Mouse (Mus musculus) kidney, adult 2 months (tissue): ENCODE measurements around the gene Lyrm7.

Experiments used
- CTCF ChIP-seq: fragments of 200-500 bp; conservative IDR thresholded peaks from 2 replicates; pipeline ENCODE4 v1.5.1; 2011; ENCODE audit warnings: low read depth, mild to moderate bottlenecking, control low read depth, low read length, moderate library complexity, mixed read lengths; ENCODE audit not compliant: insufficient read depth, insufficient read length
- POLR2A ChIP-seq: fragments of 200-500 bp; IDR thresholded peaks from one replicate; pipeline ENCODE4 v1.6.1; 2011; ENCODE audit warnings: low read depth, low read length, control low read depth

DNA sequence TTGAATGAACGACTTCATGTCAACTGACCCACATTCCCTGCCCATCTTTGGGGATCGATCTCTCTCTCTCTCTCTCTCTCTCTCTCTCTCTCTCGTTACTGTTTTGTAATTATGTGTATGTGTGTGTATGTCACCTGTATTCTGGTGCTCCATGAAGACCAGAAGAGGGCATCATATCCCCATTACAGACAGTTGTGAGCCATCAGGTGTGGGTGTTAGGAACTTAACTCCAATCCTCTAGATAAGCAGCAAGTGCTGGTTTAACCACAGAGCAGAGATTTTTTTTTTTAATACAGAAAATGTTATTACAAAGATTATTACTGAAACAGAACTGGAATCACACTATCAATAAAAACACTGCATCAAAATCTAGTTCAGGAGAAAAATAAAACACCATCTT, 75.2 kb downstream of the Lyrm7 start:
- no peak for TF ChIP-seq CTCF
- no peak for TF ChIP-seq POLR2A
